Mouse (Mus musculus) ES-Bruce4 (cell line): ENCODE data around the gene Lhpp.

Experiments
- CTCF ChIP-seq: IDR thresholded peaks from one replicate; pipeline ENCODE4 v1.8.1; 2011; ENCODE audit warnings: low read depth, low read length
- EP300 ChIP-seq: IDR thresholded peaks from 2 replicates; pipeline ENCODE4 v1.6.1; 2011; ENCODE audit warnings: low read depth, low read length; ENCODE audit not compliant: insufficient read depth
- POLR2A ChIP-seq: IDR thresholded peaks from one replicate; pipeline ENCODE4 v1.8.1; 2011; ENCODE audit warnings: low read length; ENCODE audit not compliant: insufficient read depth

DNA sequence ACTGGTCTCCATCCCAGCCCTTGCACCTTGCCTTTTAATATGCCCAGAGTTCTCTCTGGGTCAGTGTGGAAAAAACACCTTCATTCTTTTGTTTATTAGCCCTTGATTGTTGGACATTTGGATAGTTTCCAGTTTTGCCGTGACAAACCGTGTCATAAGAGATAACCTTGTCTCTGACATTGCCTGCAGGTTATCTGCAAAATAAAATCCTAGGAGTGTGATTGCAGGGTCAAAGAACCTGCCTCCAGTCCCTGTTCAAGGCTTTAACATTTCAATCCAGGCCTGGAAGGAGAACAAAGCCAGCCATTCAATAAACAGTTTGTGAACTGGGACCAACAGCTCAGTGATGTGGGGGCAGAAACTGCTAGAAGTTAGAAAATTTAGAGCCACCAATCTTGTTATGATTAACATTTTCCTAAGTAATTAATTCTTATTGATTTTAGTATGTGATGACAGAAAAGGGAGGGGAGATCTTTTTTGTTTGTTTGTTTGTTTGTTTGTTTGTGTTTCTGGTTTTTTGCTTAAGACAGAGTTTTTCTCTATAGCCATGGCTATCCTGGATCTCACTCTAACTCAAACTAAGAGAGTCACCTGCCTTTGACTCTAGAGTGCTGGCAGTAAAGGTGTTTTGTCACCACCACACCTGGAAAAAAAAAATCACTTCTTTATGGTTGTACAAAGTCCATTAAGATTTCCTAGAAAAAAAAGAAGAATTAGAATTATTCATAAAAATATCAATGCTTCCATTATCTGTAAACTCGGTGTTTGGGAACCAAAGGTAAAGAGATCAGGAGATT is 24.5 kb upstream of the Lhpp start:
- TF ChIP-seq CTCF (no peak), POLR2A (no peak), EP300 (no peak)
